Mouse (Mus musculus): ENCODE data around the gene Cadps.

Cadps gene

GRCm38 (mm10) chr14:12462206-12462605, 360.7 kb downstream of the Cadps start:
- DNase-seq = no peak

DNA sequence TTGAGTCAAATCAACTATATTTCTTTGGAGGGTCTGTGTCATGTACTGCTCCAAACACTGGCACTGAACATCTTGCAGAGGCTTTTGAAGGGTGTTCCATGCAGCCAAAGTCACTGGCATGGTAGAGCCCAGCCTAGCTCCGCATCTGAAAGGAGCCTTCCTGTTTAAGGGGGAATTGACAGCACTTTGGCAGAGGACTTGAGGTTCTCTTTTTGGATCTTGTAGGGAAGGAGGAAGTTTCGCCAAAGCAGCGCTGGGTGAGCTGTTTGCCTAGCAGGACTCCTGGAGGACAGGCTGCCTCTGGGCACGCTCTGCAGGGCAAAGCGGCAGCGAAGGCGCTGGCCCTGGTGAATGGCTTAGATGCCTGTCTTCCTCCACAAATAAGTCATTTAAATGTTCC, 363.2 kb downstream of the Cadps start:
- peak in 1 of 2 experiments; percentile 12 for DNase-seq

- no peak for DNase-seq
These were observed 367.8 kb downstream of the Cadps start for GRCm38 (mm10) chr14:12455064-12455591.

- DNase-seq = no peak
These were observed 372.1 kb downstream of the Cadps start for GRCm38 (mm10) chr14:12450807-12451206.

GRCm38 (mm10) chr14:12448883-12449282, 374.0 kb downstream of the Cadps start:
- DNase-seq = no peak

- DNase-seq = no peak
These were observed 381.9 kb downstream of the Cadps start for GRCm38 (mm10) chr14:12441019-12441418.

- no peak for DNase-seq
These were observed 384.9 kb downstream of the Cadps start for GRCm38 (mm10) chr14:12437976-12438375.

DNA sequence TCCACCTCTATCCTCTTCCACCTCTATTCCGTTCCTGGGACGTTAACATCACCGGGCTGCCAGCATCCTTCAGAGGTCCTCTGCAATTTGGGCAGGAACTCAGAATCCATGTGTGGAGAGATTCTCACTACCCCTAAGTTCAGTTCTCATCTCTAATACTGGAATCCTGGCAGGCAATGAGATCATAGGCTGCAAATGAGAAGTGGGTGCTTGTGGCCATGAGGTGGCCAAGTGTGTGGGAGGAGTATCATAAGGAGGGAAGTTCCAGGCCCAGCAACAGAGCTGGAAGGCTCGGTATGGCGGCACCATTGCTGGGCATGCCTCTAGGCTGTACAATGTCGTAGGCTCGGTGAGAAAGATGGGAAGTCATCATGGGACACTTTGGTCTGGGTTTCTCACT, 385.5 kb downstream of the Cadps start:
- DNase-seq = no peak

- no peak for DNase-seq
These were observed 385.9 kb downstream of the Cadps start for GRCm38 (mm10) chr14:12436903-12437368.

DNA sequence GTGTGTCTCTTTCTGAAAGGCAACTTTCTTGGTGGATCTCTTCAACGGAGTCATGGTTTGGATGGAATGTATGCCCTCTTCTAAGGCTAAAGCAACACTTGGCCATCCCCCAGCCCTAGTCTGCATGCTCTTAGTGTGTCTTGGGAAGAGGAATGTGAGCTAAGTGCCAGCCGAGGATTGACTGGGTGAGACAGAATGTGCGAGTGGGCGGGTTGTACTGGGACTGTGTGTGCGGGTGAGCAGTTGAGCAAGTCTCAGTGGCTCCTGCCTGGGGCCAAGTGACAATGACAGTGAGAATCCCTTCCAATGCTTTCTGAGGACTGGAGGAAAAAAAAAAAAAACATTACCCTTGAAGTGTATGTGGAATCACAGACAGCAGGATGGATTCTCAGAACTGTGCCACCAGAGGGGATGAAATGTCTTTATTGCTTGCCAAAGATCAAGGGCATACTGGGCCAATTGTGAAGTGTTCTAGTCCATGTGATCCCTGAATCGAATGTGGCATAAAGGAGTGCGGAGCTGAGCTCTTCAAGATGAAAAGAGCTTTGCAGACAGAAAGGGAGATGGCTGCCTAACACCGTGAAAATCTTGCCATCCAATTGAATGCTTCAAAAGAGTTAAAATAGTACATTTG, 394.7 kb downstream of the Cadps start:
- DNase-seq = no peak

DNA sequence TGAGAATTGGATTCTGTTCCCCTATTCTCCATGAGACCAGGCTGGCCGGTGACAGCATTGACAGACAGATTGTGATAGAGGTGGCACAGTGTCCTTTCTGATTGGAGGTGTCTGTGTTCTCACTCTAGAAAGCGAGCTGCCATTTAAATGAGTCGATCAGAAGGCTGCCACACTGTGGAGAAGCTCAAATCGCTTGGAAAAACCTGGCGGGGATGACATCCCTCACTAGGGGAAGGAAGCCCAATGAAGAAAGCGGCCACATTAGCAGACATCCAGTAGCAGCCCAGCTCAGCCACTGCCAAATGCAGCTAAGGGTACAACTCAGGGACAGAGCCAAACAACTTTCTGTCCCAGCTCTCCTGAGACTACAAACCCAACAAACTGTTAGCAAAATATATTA, 397.6 kb downstream of the Cadps start:
- no peak for DNase-seq

DNA sequence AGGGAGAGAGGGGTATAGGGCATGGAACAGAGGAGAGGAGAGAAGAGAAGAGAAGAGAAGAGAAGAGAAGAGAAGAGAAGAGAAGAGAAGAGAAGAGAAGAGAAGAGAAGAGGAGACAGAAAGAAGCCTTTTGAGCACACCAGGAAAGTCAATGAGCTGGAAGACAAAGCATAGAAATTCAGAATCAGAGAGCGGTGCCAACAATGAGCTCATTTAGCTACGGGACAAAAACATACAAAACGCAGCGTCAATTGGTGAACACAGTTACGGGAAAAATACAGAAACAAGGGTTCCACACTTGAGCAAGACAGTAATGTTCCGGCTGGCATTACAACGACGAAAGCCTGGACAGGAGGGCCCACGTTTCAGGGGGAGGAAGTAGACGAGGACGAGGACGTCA, 412.6 kb downstream of the Cadps start:
- DNase-seq = no peak

DNA sequence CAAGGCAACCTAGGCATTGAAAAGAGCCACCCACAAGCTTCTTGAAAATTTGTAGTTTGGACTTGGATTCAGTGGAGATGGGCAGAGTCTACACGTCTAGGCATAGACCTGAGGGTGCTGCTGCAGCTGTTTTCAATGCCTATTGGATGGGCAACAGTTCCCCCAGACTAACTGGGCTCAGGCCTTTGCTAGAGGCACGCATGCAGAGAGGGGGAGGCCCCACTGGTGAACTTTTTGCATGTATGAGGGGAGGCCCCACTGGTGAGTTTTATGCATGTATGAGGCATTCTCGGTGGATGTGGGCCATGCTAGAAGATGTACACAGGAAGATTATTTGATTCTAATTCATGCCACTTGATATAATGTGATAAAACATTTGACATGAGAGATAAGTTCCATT, 413.1 kb downstream of the Cadps start:
- DNase-seq = no peak

DNA sequence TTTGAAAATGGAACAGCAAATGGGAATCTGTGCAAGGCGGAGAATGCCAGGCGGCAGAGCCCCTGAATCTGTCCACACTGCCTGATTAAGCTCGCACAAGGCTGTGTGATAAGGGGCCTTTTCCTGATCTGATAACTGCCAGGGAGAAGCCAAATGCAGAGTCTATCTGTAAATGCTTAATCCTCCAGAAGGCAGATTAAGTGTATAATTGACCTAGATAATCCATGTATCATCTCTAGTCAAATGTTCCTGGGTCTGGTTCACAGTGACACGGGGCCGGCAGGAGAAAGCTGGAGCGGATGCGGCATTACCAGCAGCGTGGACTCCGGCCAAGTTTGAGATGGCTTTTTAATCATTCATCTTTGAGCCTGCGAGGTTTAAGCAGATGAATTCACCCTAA, 416.3 kb downstream of the Cadps start:
- DNase-seq = peak; percentile 60 to 65

- DNase-seq = peak; percentile 57 to 61
These were observed 417.7 kb downstream of the Cadps start for GRCm38 (mm10) chr14:12405201-12405600.

DNA sequence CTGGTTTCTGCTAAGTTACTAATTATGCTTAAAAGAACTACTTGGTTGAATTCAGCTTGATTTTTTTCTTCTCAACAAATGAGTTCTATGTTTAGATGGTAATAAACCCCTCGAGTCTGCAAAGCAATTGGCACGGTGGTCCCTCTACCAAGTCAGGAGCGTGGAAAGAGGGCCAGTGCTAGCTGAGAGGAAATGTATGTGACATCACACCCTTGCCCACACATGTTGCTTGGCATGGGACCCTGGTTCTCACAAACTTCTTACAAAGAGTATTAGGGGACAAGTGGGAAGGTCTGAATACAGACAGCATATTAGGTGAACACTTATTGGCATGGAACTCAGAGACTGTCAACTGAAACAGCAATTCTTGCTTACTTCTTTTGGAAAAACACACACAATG, 418.2 kb downstream of the Cadps start:
- DNase-seq = no peak

- no peak for DNase-seq
These were observed 418.8 kb downstream of the Cadps start for GRCm38 (mm10) chr14:12404052-12404451.

GRCm38 (mm10) chr14:12400116-12400515, 422.8 kb downstream of the Cadps start:
- DNase-seq = no peak

DNA sequence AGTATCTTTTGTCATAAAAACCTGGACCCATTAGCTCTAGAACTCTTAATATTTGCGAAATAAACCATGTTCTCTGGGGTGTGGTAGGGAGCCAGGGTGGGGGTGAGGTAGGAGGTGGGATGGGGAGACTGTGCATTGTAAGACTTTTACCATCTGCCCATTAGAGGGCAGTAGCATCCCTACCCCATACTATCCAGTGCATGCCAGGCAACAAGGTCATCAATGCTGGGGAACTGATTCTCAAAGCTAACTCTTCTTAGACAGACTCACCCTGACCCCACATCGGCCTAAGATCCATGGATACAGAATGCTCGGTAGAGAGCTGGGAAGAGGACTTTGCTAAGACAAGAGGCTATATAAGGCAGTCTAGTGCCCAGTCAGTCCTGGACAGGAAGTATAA, 425.3 kb downstream of the Cadps start:
- no peak for DNase-seq

- DNase-seq = no peak
These were observed 428.6 kb downstream of the Cadps start for GRCm38 (mm10) chr14:12394318-12394717.

DNA sequence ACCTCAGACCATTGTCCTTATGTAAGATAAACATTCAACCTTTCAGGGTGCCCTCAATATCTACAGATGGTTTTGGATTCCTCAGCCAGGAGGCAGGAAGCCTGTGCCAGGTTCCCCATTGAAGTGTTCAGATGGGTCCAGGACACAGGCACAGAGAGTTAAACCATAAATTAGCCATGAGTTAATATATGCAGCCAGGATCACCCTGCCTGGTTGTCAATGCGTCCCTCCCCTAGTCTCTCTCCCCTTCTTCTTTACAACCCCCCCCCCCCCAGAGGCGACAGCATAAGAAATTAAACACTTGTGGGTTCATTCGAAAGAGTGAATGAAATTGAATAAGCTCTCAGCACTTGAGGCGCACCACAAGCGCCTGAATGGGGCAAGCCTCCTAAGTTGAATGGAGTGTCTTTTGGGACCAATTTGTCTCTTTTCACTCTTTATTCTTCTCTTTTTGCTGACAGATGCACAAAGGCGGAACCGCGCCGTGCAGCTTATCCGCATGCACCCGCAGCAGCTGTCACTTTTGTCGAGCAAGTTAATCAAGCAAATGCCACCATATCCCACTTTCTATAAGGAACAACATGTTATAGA, 429.5 kb downstream of the Cadps start:
- peak; percentile 50 to 64 for DNase-seq

DNA sequence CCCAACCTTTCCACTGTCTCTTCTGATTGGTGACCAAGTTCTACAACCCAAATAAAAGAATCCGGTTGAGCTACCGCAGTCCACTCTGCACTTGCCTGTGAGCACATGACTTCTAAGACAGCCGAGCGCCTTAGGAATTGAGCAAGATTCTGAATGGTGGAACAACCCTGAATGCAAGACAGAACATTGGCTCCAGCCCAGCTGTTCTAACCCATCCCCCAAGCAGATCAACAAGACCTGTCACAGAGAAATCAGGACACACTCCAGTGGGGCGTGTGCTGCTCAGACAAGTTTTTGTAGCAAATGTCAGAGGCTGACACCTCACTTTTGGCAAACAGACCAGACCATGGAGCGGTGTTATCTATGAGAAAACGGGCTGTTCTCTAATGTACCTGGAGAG, 431.7 kb downstream of the Cadps start:
- no peak for DNase-seq

- DNase-seq = peak; percentile 76 to 81
These were observed 434.0 kb downstream of the Cadps start for GRCm38 (mm10) chr14:12388806-12389436.

GRCm38 (mm10) chr14:12388192-12388795, 434.6 kb downstream of the Cadps start:
- DNase-seq = no peak

Measured in cerebellum, adult 18-20 months (tissue).